22 mouse cellular contexts compared by ENCODE assay signal in genomic region chr3:52650071-52650470, GRCm38 (mm10).
"Had no signal": no experiment of that assay in that cellular context is flagged by ENCODE, and none has a peak within 500 bp of the region (broad histone marks: within the 10 kb centered on the region; RNA-seq: fewer than 3 reads in every experiment).

No protein-coding gene starts in this region.

- H3K36me3 ChIP-seq: heart, embryonic 13.5 days; heart, embryonic 15.5 days; hindbrain, embryonic 13.5 days; hindbrain, embryonic 15.5 days; limb, embryonic 10.5 days; limb, embryonic 12.5 days had no signal

- H3K4me1 ChIP-seq: heart, embryonic 13.5 days; heart, embryonic 15.5 days had no signal

- DNase-seq: gastrocnemius, postnatal 14 days; gastrocnemius, postnatal 36 days; heart, adult 11 months; heart, adult 2 months; heart, postnatal 14 days; heart, postnatal 36 days; kidney, adult 18-20 months; kidney, adult 8-10 months; kidney, postnatal 10 days; kidney, postnatal 25 days; kidney, postnatal 4 days; liver had no signal

- ATAC-seq: hindbrain, postnatal 0 days; intestine, postnatal 0 days had no signal

- H3K4me3 ChIP-seq: heart, adult 2 months; heart, embryonic 13.5 days; heart, embryonic 15.5 days; hindbrain, embryonic 13.5 days; hindbrain, embryonic 15.5 days; layer of hippocampus, adult 2 months; left cerebral cortex, adult 2 months; limb, embryonic 10.5 days; limb, embryonic 12.5 days had no signal

- H3K27me3 ChIP-seq: heart, embryonic 13.5 days; hindbrain, embryonic 15.5 days; limb, embryonic 12.5 days had no signal

- H3K27ac ChIP-seq: heart, adult 2 months; heart, embryonic 13.5 days; heart, embryonic 15.5 days; hindbrain, embryonic 13.5 days; hindbrain, embryonic 15.5 days; hindbrain, postnatal 0 days; layer of hippocampus, adult 2 months; left cerebral cortex, adult 2 months; limb, embryonic 12.5 days had no signal
